Mouse (Mus musculus) B cell, adult (primary cell): ENCODE results near the gene Zscan29. TPM values are rescaled to one million over a fixed set of nuclear protein-coding genes. Genes with fewer than 3 reads are reported as not detected.

Source experiments
- total RNA-seq: library from RNA; stranded (reverse); gene quantifications from 4 replicates; pipeline ENCODE4 v1.2.4, GENCODE M21; 2023; ENCODE audit not compliant: inconsistent age

Gene Zscan29
- 29.3 to 33.8 TPM (median 31.1 TPM) in 4 replicates for total RNA-seq

DNA sequence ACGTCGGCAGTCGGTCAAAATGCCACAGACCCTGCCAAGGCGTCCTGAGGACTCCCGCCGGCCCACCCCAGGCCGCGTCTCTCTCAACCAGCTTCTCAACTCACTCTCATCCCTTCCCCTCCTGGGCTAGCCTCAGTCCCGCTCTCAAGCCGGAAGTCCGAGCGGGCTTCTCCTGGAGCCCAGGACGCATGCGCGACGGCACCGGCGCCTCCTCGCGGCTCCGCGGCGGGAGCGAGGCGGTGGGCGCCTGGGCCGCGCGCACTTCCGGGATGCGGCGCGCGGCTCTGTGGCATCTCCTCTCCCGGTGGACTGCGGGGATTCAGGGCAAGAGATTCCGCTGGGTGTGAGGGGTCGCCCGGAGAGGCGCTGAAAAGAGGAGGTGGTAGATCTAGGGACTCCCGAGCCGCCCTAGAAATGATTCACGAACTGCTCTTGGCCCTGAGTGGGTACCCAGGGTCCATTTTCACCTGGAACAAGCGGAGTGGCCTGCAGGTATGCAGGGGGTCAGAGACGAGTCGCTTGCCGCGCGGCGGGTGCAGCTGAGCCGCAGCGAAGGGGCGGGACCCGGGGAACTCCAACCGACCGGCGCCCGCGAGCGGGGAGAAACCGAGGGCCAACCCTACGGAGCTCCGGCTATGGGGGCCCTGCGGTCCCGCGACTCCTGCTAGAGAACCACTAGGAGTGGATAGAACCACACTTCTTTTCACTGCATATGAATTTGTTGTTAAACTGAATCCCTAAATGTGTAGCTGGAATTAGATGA is at the start of gene Zscan29:
Gene Zscan29, minus strand, starts transcription at position 146 of the 763 bp plus-strand sequence.

DNA sequence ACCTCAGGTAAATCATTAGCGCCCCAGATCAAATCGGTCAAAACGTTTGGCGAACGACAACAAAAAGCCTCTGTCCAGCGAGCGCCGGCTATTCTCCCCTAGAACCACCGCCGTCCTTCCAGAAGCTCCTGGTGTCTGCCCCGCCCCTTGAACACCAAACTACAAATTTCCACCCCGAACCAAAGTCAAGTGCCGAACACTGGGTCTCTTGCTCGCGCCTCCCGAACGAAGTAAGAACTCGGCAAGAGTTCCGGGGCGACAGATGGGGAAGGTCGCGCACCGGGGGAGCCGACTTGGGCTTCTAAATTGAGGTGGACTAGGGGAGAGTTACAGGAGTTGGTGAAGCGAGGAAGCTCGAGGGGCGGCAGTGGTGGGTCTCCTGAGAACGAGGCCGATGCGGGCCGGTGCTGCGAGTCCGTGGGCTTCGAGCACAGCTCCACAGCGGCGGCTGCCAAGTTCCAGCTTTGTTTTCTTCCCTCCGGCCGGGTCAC is 399 bp downstream of the Zscan29 start, which contains the start of gene Tubgcp4:
Gene Tubgcp4, plus strand, starts transcription at position 174 of the 491 bp plus-strand sequence.

DNA sequence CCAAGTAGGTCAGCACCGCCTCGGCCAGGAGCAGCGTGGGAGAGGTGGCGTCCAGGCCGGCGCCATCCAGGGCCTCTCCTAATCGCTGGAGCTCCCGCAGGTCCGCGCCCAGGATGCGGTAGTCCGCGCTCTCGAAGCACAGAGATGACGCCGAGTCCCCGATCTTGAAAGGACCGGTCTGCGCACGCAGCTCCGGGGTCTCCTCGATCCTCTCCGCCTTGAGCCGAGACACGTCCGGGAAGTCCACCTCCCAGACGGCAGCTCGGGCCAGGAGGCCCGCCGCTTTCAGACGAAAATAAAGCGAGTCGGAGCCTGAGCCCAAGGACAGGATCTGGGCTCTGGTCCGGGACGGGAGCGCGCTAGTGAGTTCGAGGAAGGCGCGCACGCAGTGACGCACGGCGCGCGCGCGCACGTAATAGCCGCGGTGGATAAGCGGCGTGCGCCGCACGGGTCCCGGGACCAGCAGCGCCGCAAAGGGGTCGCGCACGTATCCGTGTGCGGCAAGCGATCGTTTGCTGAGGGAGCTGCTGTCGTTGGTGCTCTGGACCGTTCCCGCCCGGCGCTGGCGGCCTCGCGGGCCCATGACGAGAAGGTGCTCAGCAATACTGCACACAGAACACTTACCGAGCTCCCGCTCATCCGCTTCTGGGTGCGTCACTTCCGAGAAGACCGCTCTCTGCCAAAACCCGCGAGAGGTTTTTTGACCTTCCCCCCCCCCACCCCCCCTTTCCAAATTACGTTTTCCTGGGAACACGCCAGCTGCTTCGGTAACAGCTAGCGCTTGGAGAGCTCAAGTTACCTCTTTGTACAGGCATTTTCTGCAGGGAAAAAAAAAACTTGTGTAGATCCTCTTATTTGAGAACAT is 30.7 kb downstream of the Zscan29 start, which contains the start of the genes Adal and Lcmt2:
Gene Adal, plus strand, starts transcription at position 411 of the 865 bp plus-strand sequence.
Gene Lcmt2, minus strand, starts transcription at position 636 of the 865 bp plus-strand sequence.

DNA sequence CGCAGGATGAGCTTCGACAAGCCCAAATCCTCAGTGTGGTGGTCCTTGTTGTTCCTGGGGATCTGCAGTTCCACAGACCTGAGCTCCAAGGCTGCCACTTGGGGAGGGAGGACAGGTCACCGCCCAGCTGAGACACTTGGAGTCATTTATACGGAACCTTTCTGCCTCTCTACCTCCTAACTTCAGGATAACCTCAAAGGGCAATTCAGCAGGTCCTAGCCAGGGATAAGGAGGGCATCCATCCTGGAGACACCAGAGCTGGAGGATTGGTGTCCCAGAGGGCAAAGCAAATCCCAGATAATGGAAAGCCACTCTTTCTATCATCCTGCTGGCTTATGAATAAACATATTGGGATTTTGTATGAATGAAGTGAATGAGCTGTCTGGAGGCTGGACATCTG is 61.2 kb downstream of the Zscan29 start, which contains the start of gene Tgm7:
Gene Tgm7, minus strand, starts transcription at position 101 of the 400 bp plus-strand sequence.

Other genes with a start within 250 kb of the Zscan29 start
- 61.3 to 66.2 TPM (median 64.2 TPM) in 4 replicates for gene Ubr1, start 200.4 kb downstream of the Zscan29 start, total RNA-seq
- 17.6 to 24.6 TPM (median 24.4 TPM) in 4 replicates for gene Tmem62, start 194.1 kb downstream of the Zscan29 start, total RNA-seq
- 84.0 to 90.1 TPM (median 86.4 TPM) in 4 replicates for gene Ccndbp1, start 162.7 kb downstream of the Zscan29 start, total RNA-seq
- gene Epb42, start 134.1 kb downstream of the Zscan29 start, total RNA-seq = not detected in 4 replicates
- gene Tgm5, start 85.3 kb downstream of the Zscan29 start, total RNA-seq = not detected in 4 replicates
- not detected in 4 replicates for gene Tgm7, start 61.3 kb downstream of the Zscan29 start, total RNA-seq
- 15.4 to 19.7 TPM (median 18.6 TPM) in 4 replicates for gene Adal, start 30.7 kb downstream of the Zscan29 start, total RNA-seq
- 7.1 to 10.5 TPM (median 10.0 TPM) in 4 replicates for gene Lcmt2, start 30.5 kb downstream of the Zscan29 start, total RNA-seq
- gene Tubgcp4, start 471 bp downstream of the Zscan29 start, total RNA-seq = 74.0 to 78.8 TPM (median 78.3 TPM) in 4 replicates
- 80.7 to 99.9 TPM (median 95.7 TPM) in 4 replicates for gene Trp53bp1, start 100.3 kb upstream of the Zscan29 start, total RNA-seq
- gene Map1a, start 118.5 kb upstream of the Zscan29 start, total RNA-seq = 0.06 to 0.61 TPM (median 0.11 TPM) in 4 replicates
- 25.8 to 32.5 TPM (median 27.5 TPM) in 4 replicates for gene Ppip5k1, start 184.3 kb upstream of the Zscan29 start, total RNA-seq
- gene Ckmt1, start 186.6 kb upstream of the Zscan29 start, total RNA-seq = not detected in 4 replicates
- gene Strc, start 216.0 kb upstream of the Zscan29 start, total RNA-seq = 0.09 TPM in 1 of 4 replicates, not detected in the others
- gene Pdia3, start 242.7 kb upstream of the Zscan29 start, total RNA-seq = 149 to 163 TPM (median 152 TPM) in 4 replicates
- 2.7 to 2.9 TPM (median 2.7 TPM) in 4 replicates for gene Catsper2, start 242.7 kb upstream of the Zscan29 start, total RNA-seq